In genomic region chr7:27354144-27354543, GRCm38 (mm10) we compare ENCODE assay signal across 8 mouse cellular contexts. TPM values are rescaled to one million over a fixed set of nuclear protein-coding genes. Genes with fewer than 3 reads are reported as not detected.
DNase-seq lines count a peak whose midpoint lies in the region; ATAC-seq and TF ChIP-seq lines count a peak whose summit lies in the region.
"Had no signal": no experiment of that assay in that cellular context is flagged by ENCODE, and none has a peak within 500 bp of the region (broad histone marks: within the 10 kb centered on the region; RNA-seq: fewer than 3 reads in every experiment).

No protein-coding gene starts in this region.

- in situ Hi-C loops in ES-E14 (cut with MboI; ENCODE audit: low sequenced_read_pairs in 2 of 2, unreplicated experiment in 2 of 2), result no loop called here

- no peak overlapping the region; the same call in 1 of the 2 replicates for H3K27ac ChIP-seq in ES-E14 (ENCODE audit: insufficient read depth, low read depth, low read length, poor library complexity, severe bottlenecking)
- no peak overlapping the region for H3K27ac ChIP-seq in heart, embryonic 13.5 days (replicated peaks)
- no peak overlapping the region for H3K27ac ChIP-seq in limb, embryonic 10.5 days
- H3K27ac ChIP-seq in stomach, embryonic 15.5 days, result no peak overlapping the region

- peak overlapping the region; percentile 90 for H3K4me2 ChIP-seq in heart, embryonic 13.5 days
- H3K4me2 ChIP-seq in stomach, embryonic 15.5 days, result peak overlapping the region; percentile 78

- H3K9me3 ChIP-seq in ES-E14 (ENCODE audit: control insufficient read depth, insufficient read depth, low read depth, low read length), result no peaks in the 10 kb centered on the region
- no peaks in the 10 kb centered on the region for H3K9me3 ChIP-seq in heart, embryonic 13.5 days
- no peaks in the 10 kb centered on the region for H3K9me3 ChIP-seq in limb, embryonic 10.5 days (replicated peaks)
- no peaks in the 10 kb centered on the region for H3K9me3 ChIP-seq in stomach, embryonic 15.5 days

- 24% methylated on average over 6 of the region's 6 CpGs for WGBS in heart, embryonic 13.5 days
- WGBS in limb, embryonic 10.5 days, result 23% methylated on average over 6 of the region's 6 CpGs
- WGBS in stomach, embryonic 15.5 days, result 38% methylated on average over 6 of the region's 6 CpGs

- no peaks in the 10 kb centered on the region for H3K27me3 ChIP-seq in heart, embryonic 13.5 days (replicated peaks)
- H3K27me3 ChIP-seq in limb, embryonic 10.5 days (ENCODE audit: low read depth, poor library complexity, severe bottlenecking), result peaks cover 39% of the 10 kb centered on the region
- no peaks in the 10 kb centered on the region for H3K27me3 ChIP-seq in stomach, embryonic 15.5 days (replicated peaks)

- peaks cover 0 to 8% of the 10 kb centered on the region in 2 experiments; a peak in 3 of 4 replicates for H3K4me1 ChIP-seq in ES-E14 (ENCODE audit: control insufficient read depth in 2 of 2, insufficient read depth in 2 of 2, low read length in 2 of 2, poor library complexity in 1 of 2)
- peaks cover 31% of the 10 kb centered on the region for H3K4me1 ChIP-seq in heart, embryonic 13.5 days
- peaks cover 30% of the 10 kb centered on the region for H3K4me1 ChIP-seq in limb, embryonic 10.5 days
- H3K4me1 ChIP-seq in stomach, embryonic 15.5 days, result peaks cover 26% of the 10 kb centered on the region

- H3K9ac ChIP-seq in ES-E14 (ENCODE audit: insufficient read depth, low read depth, low read length, poor library complexity, severe bottlenecking), result no peak overlapping the region
- no peak overlapping the region for H3K9ac ChIP-seq in heart, embryonic 13.5 days
- H3K9ac ChIP-seq in stomach, embryonic 15.5 days, result no peak overlapping the region

- peak; percentile 50 for DNase-seq in 416B (ENCODE audit: low read depth)
- DNase-seq in ES-E14 (ENCODE audit: low read depth, low spot score), result no peak
- DNase-seq in limb, embryonic 10.5 days (ENCODE audit: low spot score), result no peak
- DNase-seq in thymus, postnatal 4 days, result no peak
- no peak for DNase-seq in Muller cell, postnatal 12 days (ENCODE audit: inconsistent ontology term)

- H3K4me3 ChIP-seq in ES-E14 (ENCODE audit: insufficient read depth in 1 of 2, low read depth in 1 of 2, low read length in 2 of 2, poor library complexity in 1 of 2, severe bottlenecking in 1 of 2), result peak overlapping the region; percentile 24 to 46; a peak in 3 of 4 replicates
- H3K4me3 ChIP-seq in heart, embryonic 13.5 days, result peak overlapping the region; percentile 78; the same call in 1 of the 2 replicates
- H3K4me3 ChIP-seq in limb, embryonic 10.5 days, result peak overlapping the region; percentile 67
- H3K4me3 ChIP-seq in stomach, embryonic 15.5 days (replicated peaks), result no peak overlapping the region

- no peak for ATAC-seq in heart, embryonic 13.5 days (ENCODE audit: extremely low read depth, insufficient number of reproducible peaks, low FRiP score, low TSS enrichment)
- ATAC-seq in stomach, embryonic 15.5 days (ENCODE audit: insufficient read depth, low FRiP score, low read depth), result peak; percentile 23; the same call in 1 of the 2 replicates

- peaks cover 12% of the 10 kb centered on the region for H3K36me3 ChIP-seq in ES-E14 (ENCODE audit: control insufficient read depth, insufficient read depth, low read length, poor library complexity, severe bottlenecking)
- H3K36me3 ChIP-seq in heart, embryonic 13.5 days, result peaks cover 32% of the 10 kb centered on the region
- peaks cover 18% of the 10 kb centered on the region for H3K36me3 ChIP-seq in limb, embryonic 10.5 days
- peaks cover 8% of the 10 kb centered on the region for H3K36me3 ChIP-seq in stomach, embryonic 15.5 days

TF ChIP-seq in ES-E14, 5 proteins besides CTCF, POLR2A, EP300 and RAD21:
- TF ChIP-seq HCFC1 (IDR thresholded peaks at IDR 0.05; ENCODE audit: borderline replicate concordance, insufficient read depth, low read length) (peak; percentile 100), MAFK (IDR thresholded peaks at IDR 0.05; ENCODE audit: insufficient read depth, low read depth, low read length) (no peak), ZNF384 (IDR thresholded peaks at IDR 0.05; ENCODE audit: low read depth, low read length) (no peak)
TF ChIP-seq in ES-E14: peak in this region for 1.

RNA-seq across cellular contexts. Expression of gene Shkbp1, which starts 1.7 kb away (rescaled TPM):
- 28.8 and 45.5 TPM in 2 replicates for total RNA-seq in ES-E14 (2012; rRNA removed)
- polyA plus RNA-seq in heart, embryonic 13.5 days (2015; fragmentation: Nextera tagmentation; extraction: Ambion mirVana), result 28.8 and 32.2 TPM in 2 replicates
- polyA plus RNA-seq in limb, embryonic 10.5 days (2016; fragmentation: Nextera tagmentation; extraction: Ambion mirVana), result 46.1 and 61.2 TPM in 2 replicates
- 38.8 and 43.7 TPM in 2 replicates for polyA plus RNA-seq in stomach, embryonic 15.5 days (2015; fragmentation: Nextera tagmentation; extraction: Ambion mirVana)

RNA-seq across cellular contexts. Expression of gene Gm20479, which starts 3.1 kb away (rescaled TPM):
- total RNA-seq in ES-E14 (2012; rRNA removed), result 1.4 and 1.5 TPM in 2 replicates
- 0.83 and 0.90 TPM in 2 replicates for polyA plus RNA-seq in heart, embryonic 13.5 days (2015; fragmentation: Nextera tagmentation; extraction: Ambion mirVana)
- not detected in 2 replicates for polyA plus RNA-seq in limb, embryonic 10.5 days (2016; fragmentation: Nextera tagmentation; extraction: Ambion mirVana)
- polyA plus RNA-seq in stomach, embryonic 15.5 days (2015; fragmentation: Nextera tagmentation; extraction: Ambion mirVana), result 0.62 and 1.7 TPM in 2 replicates
- total RNA-seq: common myeloid progenitor, adult 5-6 weeks had no signal

RNA-seq across cellular contexts. Expression of gene Ltbp4, which starts 16.7 kb away (rescaled TPM):
- total RNA-seq in ES-E14 (2012; rRNA removed), result 65.8 and 114 TPM in 2 replicates
- polyA plus RNA-seq in heart, embryonic 13.5 days (2015; fragmentation: Nextera tagmentation; extraction: Ambion mirVana), result 51.3 and 53.3 TPM in 2 replicates
- polyA plus RNA-seq in limb, embryonic 10.5 days (2016; fragmentation: Nextera tagmentation; extraction: Ambion mirVana), result 6.7 and 10.6 TPM in 2 replicates
- 154 and 161 TPM in 2 replicates for polyA plus RNA-seq in stomach, embryonic 15.5 days (2015; fragmentation: Nextera tagmentation; extraction: Ambion mirVana)
- total RNA-seq: common myeloid progenitor, adult 5-6 weeks had no signal
